Mouse (Mus musculus): Measurements from ENCODE around the gene Fam83g. TPM values are rescaled to one million over a fixed set of nuclear protein-coding genes. Genes with fewer than 3 reads are reported as not detected.

Fam83g gene
- polyA plus RNA-seq, 1 experiment, result not detected

GRCm38 (mm10) chr11:61647956-61648748 is 35.7 kb upstream of the Fam83g start:
- Histone ChIP-seq H3K4me3 (no peak overlapping the region), H3K79me2 (ENCODE audit: control insufficient read depth, insufficient read depth) (no peaks in the 10 kb centered on the region), H3ac (ENCODE audit: control insufficient read depth, insufficient read length) (no peak overlapping the region), H3K27me3 (ENCODE audit: control insufficient read depth, insufficient read depth, insufficient read length) (no peaks in the 10 kb centered on the region), H3K4me2 (ENCODE audit: low read depth) (no peak overlapping the region), H3K36me3 (ENCODE audit: control insufficient read depth, insufficient read depth) (no peaks in the 10 kb centered on the region)
- TF ChIP-seq POLR2A (IDR thresholded peaks at IDR 0.05; ENCODE audit: insufficient read length, low read depth) (no peak), SRF (IDR thresholded peaks at IDR 0.05; ENCODE audit: control insufficient read depth, insufficient read length, low read depth) (no peak), MYOG (IDR thresholded peaks at IDR 0.05; ENCODE audit: control insufficient read depth in 1 of 3, insufficient read depth in 1 of 3, insufficient read length in 2 of 3, low read depth in 2 of 3) (no peak), MAX (IDR thresholded peaks at IDR 0.05; ENCODE audit: low read depth) (no peak), USF1 (IDR thresholded peaks at IDR 0.05; ENCODE audit: low read depth) (no peak)

- H3K79me2 ChIP-seq (ENCODE audit: control insufficient read depth, insufficient read depth), result no peaks in the 10 kb centered on the region
- no peaks in the 10 kb centered on the region for H3K36me3 ChIP-seq (ENCODE audit: control insufficient read depth, insufficient read depth)
- H3K4me3 ChIP-seq, result no peak overlapping the region
- TF ChIP-seq MYOG (IDR thresholded peaks at IDR 0.05; ENCODE audit: control insufficient read depth in 1 of 3, insufficient read depth in 1 of 3, insufficient read length in 2 of 3, low read depth in 2 of 3), result no peak
- H3ac ChIP-seq (ENCODE audit: control insufficient read depth, insufficient read length), result no peak overlapping the region
- no peak overlapping the region for H3K4me2 ChIP-seq (ENCODE audit: low read depth)
- no peaks in the 10 kb centered on the region for H3K27me3 ChIP-seq (ENCODE audit: control insufficient read depth, insufficient read depth, insufficient read length)
These were observed 35.2 kb upstream of the Fam83g start for GRCm38 (mm10) chr11:61648749-61649115.

- no peak overlapping the region for H3K4me2 ChIP-seq (ENCODE audit: low read depth)
- H3ac ChIP-seq (ENCODE audit: control insufficient read depth, insufficient read length), result no peak overlapping the region
- no peaks in the 10 kb centered on the region for H3K79me2 ChIP-seq (ENCODE audit: control insufficient read depth, insufficient read depth)
- no peaks in the 10 kb centered on the region for H3K27me3 ChIP-seq (ENCODE audit: control insufficient read depth, insufficient read depth, insufficient read length)
- TF ChIP-seq TCF3 (IDR thresholded peaks at IDR 0.05; ENCODE audit: insufficient read length, low read depth), result no peak
- no peak for TF ChIP-seq USF1 (IDR thresholded peaks at IDR 0.05; ENCODE audit: low read depth)
- no peak for TF ChIP-seq E2F4 (IDR thresholded peaks at IDR 0.05; ENCODE audit: insufficient read depth)
- no peak for TF ChIP-seq TCF12 (IDR thresholded peaks at IDR 0.05; ENCODE audit: insufficient read depth, poor library complexity, severe bottlenecking)
- TF ChIP-seq CEBPB (IDR thresholded peaks at IDR 0.05; ENCODE audit: insufficient read depth, poor library complexity, severe bottlenecking), result no peak
- no peak for TF ChIP-seq REST (IDR thresholded peaks at IDR 0.05; ENCODE audit: insufficient read depth, insufficient read length)
- no peak for TF ChIP-seq SRF (IDR thresholded peaks at IDR 0.05; ENCODE audit: control insufficient read depth, insufficient read length, low read depth)
- TF ChIP-seq POLR2A (IDR thresholded peaks at IDR 0.05; ENCODE audit: insufficient read length, low read depth), result no peak
- no peak for TF ChIP-seq MAX (IDR thresholded peaks at IDR 0.05; ENCODE audit: low read depth)
- TF ChIP-seq MYOD1 (IDR thresholded peaks at IDR 0.05; ENCODE audit: control insufficient read depth in 1 of 3, insufficient read length in 2 of 3, low read depth in 2 of 3), result no peak
- no peak for TF ChIP-seq POLR2AphosphoS2 (IDR thresholded peaks at IDR 0.05; ENCODE audit: insufficient read length, low read depth)
- no peak for TF ChIP-seq MYOG (IDR thresholded peaks at IDR 0.05; ENCODE audit: control insufficient read depth in 1 of 3, insufficient read depth in 1 of 3, insufficient read length in 2 of 3, low read depth in 2 of 3)
- no peaks in the 10 kb centered on the region for H3K36me3 ChIP-seq (ENCODE audit: control insufficient read depth, insufficient read depth)
- no peak overlapping the region for H3K4me3 ChIP-seq
These were observed 34.7 kb upstream of the Fam83g start for GRCm38 (mm10) chr11:61649163-61649580.

GRCm38 (mm10) chr11:61649626-61650025 is 34.3 kb upstream of the Fam83g start:
- Histone ChIP-seq H3K4me2 (ENCODE audit: low read depth) (no peak overlapping the region), H3K27me3 (ENCODE audit: control insufficient read depth, insufficient read depth, insufficient read length) (no peaks in the 10 kb centered on the region), H3K36me3 (ENCODE audit: control insufficient read depth, insufficient read depth) (no peaks in the 10 kb centered on the region)

GRCm38 (mm10) chr11:61650470-61651265 is 33.2 kb upstream of the Fam83g start:
- H3K4me3 ChIP-seq, result no peak overlapping the region
- no peaks in the 10 kb centered on the region for H3K79me2 ChIP-seq (ENCODE audit: control insufficient read depth, insufficient read depth)
- no peak overlapping the region for H3K4me2 ChIP-seq (ENCODE audit: low read depth)
- TF ChIP-seq REST (IDR thresholded peaks at IDR 0.05; ENCODE audit: insufficient read depth, insufficient read length) (no peak), E2F4 (IDR thresholded peaks at IDR 0.05; ENCODE audit: insufficient read depth) (no peak), POLR2AphosphoS2 (IDR thresholded peaks at IDR 0.05; ENCODE audit: insufficient read length, low read depth) (no peak), TCF12 (IDR thresholded peaks at IDR 0.05; ENCODE audit: insufficient read depth, poor library complexity, severe bottlenecking) (no peak), POLR2A (IDR thresholded peaks at IDR 0.05; ENCODE audit: insufficient read length, low read depth) (no peak), CEBPB (IDR thresholded peaks at IDR 0.05; ENCODE audit: insufficient read depth, poor library complexity, severe bottlenecking) (no peak), MYOD1 (IDR thresholded peaks at IDR 0.05; ENCODE audit: control insufficient read depth in 1 of 3, insufficient read length in 2 of 3, low read depth in 2 of 3) (no peak), TCF3 (IDR thresholded peaks at IDR 0.05; ENCODE audit: insufficient read length, low read depth) (no peak), SRF (IDR thresholded peaks at IDR 0.05; ENCODE audit: control insufficient read depth, insufficient read length, low read depth) (no peak), USF1 (IDR thresholded peaks at IDR 0.05; ENCODE audit: low read depth) (no peak)
- H3K27me3 ChIP-seq (ENCODE audit: control insufficient read depth, insufficient read depth, insufficient read length), result no peaks in the 10 kb centered on the region
- no peak overlapping the region for H3ac ChIP-seq (ENCODE audit: control insufficient read depth, insufficient read length)
- no peaks in the 10 kb centered on the region for H3K36me3 ChIP-seq (ENCODE audit: control insufficient read depth, insufficient read depth)

More at GRCm38 (mm10) chr11:61649626-61650025, 34.3 kb upstream of the Fam83g start:
- H3K79me2 ChIP-seq (ENCODE audit: control insufficient read depth, insufficient read depth), result no peaks in the 10 kb centered on the region
- no peak overlapping the region for H3K4me3 ChIP-seq
- no peak overlapping the region for H3ac ChIP-seq (ENCODE audit: control insufficient read depth, insufficient read length)
- no peak for TF ChIP-seq MYOG (IDR thresholded peaks at IDR 0.05; ENCODE audit: control insufficient read depth in 1 of 3, insufficient read depth in 1 of 3, insufficient read length in 2 of 3, low read depth in 2 of 3)
- TF ChIP-seq MAX (IDR thresholded peaks at IDR 0.05; ENCODE audit: low read depth), result no peak
- no peak for TF ChIP-seq MYOD1 (IDR thresholded peaks at IDR 0.05; ENCODE audit: control insufficient read depth in 1 of 3, insufficient read length in 2 of 3, low read depth in 2 of 3)
- no peak for TF ChIP-seq POLR2A (IDR thresholded peaks at IDR 0.05; ENCODE audit: insufficient read length, low read depth)

All from myocyte (in vitro differentiated cells).